Mouse (Mus musculus): ENCODE results near the gene Zfp341.

DNA sequence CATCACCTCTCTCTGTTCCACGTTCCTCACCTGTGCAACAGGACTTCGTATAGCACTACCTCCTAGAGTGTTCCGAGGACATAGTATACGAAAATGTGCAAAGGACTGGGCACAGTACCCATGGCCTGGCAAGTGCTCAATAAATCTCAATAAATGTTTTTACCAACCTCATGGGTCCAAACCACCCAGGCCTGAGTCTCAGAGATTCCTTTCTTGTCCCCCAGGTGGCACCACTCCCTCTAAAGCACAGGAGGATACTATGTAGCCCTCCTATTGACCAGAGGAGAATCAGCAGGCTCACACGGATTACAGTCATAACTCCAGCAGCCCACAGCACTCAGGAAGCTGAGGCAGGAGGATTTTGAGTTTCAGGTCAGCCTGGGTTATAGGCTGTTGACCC, 33.5 kb downstream of the Zfp341 start:
- TF ChIP-seq CTCF (IDR thresholded peaks at IDR 0.05; ENCODE audit: low read depth) = peak; percentile 64
- TF ChIP-seq EP300 (IDR thresholded peaks at IDR 0.05; ENCODE audit: low read depth) = no peak

Data from liver, postnatal 0 days (tissue).